17 mouse cellular contexts compared by ENCODE assay signal in genomic region chr11:114548658-114549057, GRCm38 (mm10).
"Had no signal": no experiment of that assay in that cellular context is flagged by ENCODE, and none has a peak within 500 bp of the region (broad histone marks: within the 10 kb centered on the region; RNA-seq: fewer than 3 reads in every experiment).

No protein-coding gene starts in this region.

- H3K4me2 ChIP-seq: kidney, embryonic 15.5 days; limb, embryonic 12.5 days; liver, embryonic 13.5 days; lung, embryonic 15.5 days; midbrain, embryonic 12.5 days; neural tube, embryonic 12.5 days had no signal

- H3K4me3 ChIP-seq: kidney, embryonic 15.5 days; limb, embryonic 12.5 days; liver, embryonic 13.5 days; lung, embryonic 15.5 days; megakaryocyte, embryonic 14.5 days; midbrain, embryonic 12.5 days; neural tube, embryonic 12.5 days had no signal

- ATAC-seq: liver, postnatal 0 days had no signal

- DNase-seq: kidney, postnatal 14 days; liver; liver, embryonic 13.5 days; liver, postnatal 0 days; lung, postnatal 14 days; retina, postnatal 1 day; right cerebral cortex, postnatal 4 days; spleen, adult 18-20 months; thymus, adult 18-20 months; thymus, postnatal 14 days had no signal

- H3K9ac ChIP-seq: kidney, embryonic 15.5 days; limb, embryonic 12.5 days; liver, embryonic 13.5 days; liver, postnatal 0 days; lung, embryonic 15.5 days; midbrain, embryonic 12.5 days; neural tube, embryonic 12.5 days had no signal

- H3K27me3 ChIP-seq: kidney, embryonic 15.5 days; limb, embryonic 12.5 days; liver, embryonic 13.5 days; lung, embryonic 15.5 days; midbrain, embryonic 12.5 days; neural tube, embryonic 12.5 days had no signal

- H3K4me1 ChIP-seq: neural tube, embryonic 12.5 days had no signal

- H3K36me3 ChIP-seq: kidney, embryonic 15.5 days; limb, embryonic 12.5 days; liver, embryonic 13.5 days; lung, embryonic 15.5 days; midbrain, embryonic 12.5 days; neural tube, embryonic 12.5 days had no signal

- H3K27ac ChIP-seq: kidney, embryonic 15.5 days; limb, embryonic 12.5 days; liver, embryonic 13.5 days; lung, embryonic 15.5 days; macrophage; midbrain, embryonic 12.5 days; neural tube, embryonic 12.5 days had no signal

- H3K9me3 ChIP-seq: kidney, embryonic 15.5 days; limb, embryonic 12.5 days; liver, embryonic 13.5 days; lung, embryonic 15.5 days; megakaryocyte, embryonic 14.5 days; midbrain, embryonic 12.5 days; neural tube, embryonic 12.5 days had no signal
